Mouse (Mus musculus) thymus, adult 2 months (tissue): ENCODE results near the gene Emilin1. TPM values are rescaled to one million over a fixed set of nuclear protein-coding genes. Genes with fewer than 3 reads are reported as not detected.
A peak's percentile ranks its signal among the peaks of the same experiment; 100 is the strongest.

Experiments used
- DNase-seq: peaks from one replicate; pipeline ENCODE4 v3.0.0; 2021
- H3K27ac ChIP-seq: fragments of 200-500 bp; 2 replicates; pipeline ENCODE4 v1.5.1; 2012; ENCODE audit warnings: low read length, control low read depth; ENCODE audit not compliant: control insufficient read depth, insufficient read depth
- H3K27me3 ChIP-seq: fragments of 200-500 bp; 2 replicates; pipeline ENCODE4 v1.6.1; 2012; ENCODE audit warnings: mild to moderate bottlenecking, low read length, moderate library complexity, mixed read lengths; ENCODE audit not compliant: control insufficient read depth, insufficient read depth
- H3K36me3 ChIP-seq: fragments of 200-500 bp; 2 replicates; pipeline ENCODE4 v1.6.1; 2012; ENCODE audit warnings: mild to moderate bottlenecking, low read length, moderate library complexity; ENCODE audit not compliant: control insufficient read depth, insufficient read depth
- H3K4me1 ChIP-seq: fragments of 200-500 bp; replicated peaks from 2 replicates; pipeline ENCODE4 v1.6.1; 2012; ENCODE audit warnings: low read length; ENCODE audit not compliant: control insufficient read depth, insufficient read depth
- H3K4me3 ChIP-seq: fragments of 200-500 bp; 2 replicates; pipeline ENCODE4 v1.5.1; 2012; ENCODE audit warnings: mild to moderate bottlenecking, low read length, control low read depth, moderate library complexity; ENCODE audit not compliant: control insufficient read depth, insufficient read depth
- CTCF ChIP-seq: fragments of 200-500 bp; IDR thresholded peaks from 2 replicates; pipeline ENCODE4 v1.5.1; 2012; ENCODE audit warnings: mild to moderate bottlenecking, control low read depth, low read length, moderate library complexity, borderline replicate concordance; ENCODE audit not compliant: control insufficient read depth, poor library complexity, insufficient read depth; ENCODE audit errors: extremely low read depth
- POLR2A ChIP-seq: fragments of 200-500 bp; IDR thresholded peaks from 2 replicates; pipeline ENCODE4 v1.6.1; 2012; ENCODE audit warnings: mild to moderate bottlenecking, low read length, control low read depth, moderate library complexity; ENCODE audit not compliant: control insufficient read depth, poor library complexity, insufficient read depth; ENCODE audit errors: extremely low read depth
- WGBS: fragments of 180-500 bp; shearing (Covaris S2); methylation state at CpG from one replicate; pipeline ENCODE4 v1.1.7; 2018; 5-methylcytosine and 5-hydroxymethylcytosine counted together
- polyA plus RNA-seq: library from polyadenylated mRNA; depleted of rRNA; stranded (reverse); fragments of >200 nt; gene quantifications from 2 replicates; pipeline ENCODE4 v1.2.3, GENCODE M21; 2012

The Emilin1 gene
- polyA plus RNA-seq, 1 experiment = 44.6 TPM

DNA sequence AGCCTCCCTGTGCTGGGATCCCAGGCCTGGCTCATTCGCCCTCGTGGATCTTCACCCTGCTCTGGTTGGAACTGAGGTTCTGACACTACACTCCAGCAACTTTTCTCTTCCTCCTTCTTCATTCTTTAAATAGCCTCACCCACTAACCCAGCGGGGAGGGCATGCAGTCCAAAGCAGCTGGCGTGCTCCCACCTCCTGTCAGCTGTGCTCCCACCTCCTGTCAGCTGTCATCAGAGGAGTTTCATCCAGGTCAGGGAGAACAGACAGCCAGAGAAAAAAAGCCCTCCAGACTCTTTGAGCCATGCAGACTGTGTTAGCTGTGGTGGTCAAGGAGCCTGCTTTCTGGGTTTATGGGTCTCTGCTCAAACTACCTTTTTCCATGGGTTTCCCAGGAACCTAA is 18.2 kb downstream of the Emilin1 start:
- WGBS = 81% methylated on average over 4 of the region's 4 CpGs
- TF ChIP-seq CTCF = no peak
- TF ChIP-seq POLR2A = no peak
- no peak overlapping the region for H3K4me3 ChIP-seq
- DNase-seq = no peak
- no peak overlapping the region for H3K27ac ChIP-seq
- H3K36me3 ChIP-seq = no peaks in the 10 kb centered on the region
- no peaks in the 10 kb centered on the region for H3K27me3 ChIP-seq
- no peaks in the 10 kb centered on the region for H3K4me1 ChIP-seq

DNA sequence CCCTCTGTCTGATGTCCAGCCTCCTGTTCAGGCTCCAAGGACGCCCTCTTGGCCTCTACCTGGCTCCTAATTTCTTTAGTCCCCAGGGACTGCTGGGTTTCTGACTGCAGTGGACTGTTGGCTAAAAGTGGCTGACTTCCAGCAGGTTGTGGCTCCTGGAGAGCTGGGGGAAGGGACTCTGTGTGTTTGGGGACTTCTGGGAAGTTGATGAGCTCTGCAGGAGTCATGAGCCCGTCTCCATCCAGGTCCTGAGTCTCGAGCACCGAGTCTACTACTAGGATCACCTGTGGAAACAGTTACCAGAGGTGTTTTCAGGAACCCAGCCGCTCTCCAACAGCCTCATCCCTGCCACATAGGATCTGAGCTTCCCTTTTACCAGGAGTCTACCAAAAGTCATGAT is 20.5 kb downstream of the Emilin1 start:
- 86% methylated on average over 5 of the region's 5 CpGs for WGBS
- no peaks in the 10 kb centered on the region for H3K4me1 ChIP-seq
- no peaks in the 10 kb centered on the region for H3K36me3 ChIP-seq
- no peak for DNase-seq
- H3K27ac ChIP-seq = no peak overlapping the region
- TF ChIP-seq CTCF = no peak
- TF ChIP-seq POLR2A = no peak
- H3K27me3 ChIP-seq = no peaks in the 10 kb centered on the region
- no peak overlapping the region for H3K4me3 ChIP-seq

DNA sequence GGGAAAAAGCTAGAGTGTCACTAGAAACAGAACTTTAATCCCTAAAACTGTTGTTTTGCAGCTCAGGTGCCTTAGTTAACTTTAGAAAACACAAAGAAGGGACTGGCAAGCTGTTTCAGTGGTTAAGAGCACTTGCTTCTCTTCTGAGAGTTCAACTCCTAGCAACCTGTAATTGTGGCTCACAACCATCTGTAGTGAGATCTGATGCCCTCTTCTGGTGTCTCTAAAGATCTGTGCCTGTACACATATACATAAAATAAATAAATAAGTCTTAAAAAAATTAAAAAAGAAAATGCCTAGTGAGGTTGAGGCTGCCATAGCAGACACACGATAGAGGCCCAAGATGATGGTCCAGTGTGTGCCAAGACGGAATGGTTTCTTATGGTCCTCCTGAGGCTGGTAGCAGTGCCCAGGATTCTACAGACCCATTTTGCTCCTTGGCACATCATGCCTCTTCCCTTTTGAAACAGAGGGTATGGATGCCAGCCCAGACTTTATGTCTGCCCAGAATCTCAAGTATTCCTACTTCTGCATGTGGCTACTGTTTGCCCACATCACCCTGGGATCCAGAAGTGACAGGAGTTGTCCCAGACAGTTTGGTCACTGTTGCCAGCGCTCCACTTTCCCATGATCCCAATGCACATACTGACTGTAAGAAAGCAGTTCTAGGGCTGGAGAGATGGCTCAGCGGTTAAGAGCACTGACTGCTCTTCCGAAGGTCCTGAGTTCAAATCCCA is 21.7 kb downstream of the Emilin1 start:
- no peak for TF ChIP-seq CTCF
- no peak for TF ChIP-seq POLR2A
- 89% methylated on average over 5 of the region's 5 CpGs for whole genome bisulfite sequencing
- Histone ChIP-seq H3K36me3 (no peaks in the 10 kb centered on the region), H3K4me1 (no peaks in the 10 kb centered on the region), H3K27me3 (no peaks in the 10 kb centered on the region), H3K4me3 (no peak overlapping the region), H3K27ac (no peak overlapping the region)
- DNase-seq = no peak

DNA sequence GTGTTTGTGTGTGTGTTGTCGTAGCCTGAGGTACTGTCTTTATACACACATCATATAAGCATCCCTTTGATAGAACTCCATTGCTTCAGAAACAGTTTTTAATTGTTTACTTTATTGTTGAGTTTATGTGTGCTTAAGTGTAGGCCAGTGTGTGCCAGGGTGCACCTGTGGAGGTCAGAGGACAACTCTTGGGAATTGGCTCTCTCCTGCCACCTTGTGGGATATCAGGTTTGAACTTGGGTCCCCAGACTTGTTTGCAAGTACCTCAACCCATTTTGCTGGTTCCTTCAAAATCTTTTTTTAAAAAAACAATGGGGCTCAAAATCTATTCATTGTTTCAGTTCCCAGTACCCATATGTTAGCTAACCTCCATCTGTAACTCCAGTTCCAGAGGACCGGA is 29.8 kb downstream of the Emilin1 start:
- TF ChIP-seq POLR2A (no peak), CTCF (no peak)
- H3K27me3 ChIP-seq = peaks cover 5% of the 10 kb centered on the region; the same call in 1 of the 2 replicates
- H3K4me3 ChIP-seq = no peak overlapping the region
- peaks cover 3% of the 10 kb centered on the region; the same call in 1 of the 2 replicates for H3K4me1 ChIP-seq
- DNase-seq = peak; percentile 50
- no peak overlapping the region for H3K27ac ChIP-seq
- no peaks in the 10 kb centered on the region for H3K36me3 ChIP-seq
- 92% methylated on average over 2 of the region's 2 CpGs for WGBS

DNA sequence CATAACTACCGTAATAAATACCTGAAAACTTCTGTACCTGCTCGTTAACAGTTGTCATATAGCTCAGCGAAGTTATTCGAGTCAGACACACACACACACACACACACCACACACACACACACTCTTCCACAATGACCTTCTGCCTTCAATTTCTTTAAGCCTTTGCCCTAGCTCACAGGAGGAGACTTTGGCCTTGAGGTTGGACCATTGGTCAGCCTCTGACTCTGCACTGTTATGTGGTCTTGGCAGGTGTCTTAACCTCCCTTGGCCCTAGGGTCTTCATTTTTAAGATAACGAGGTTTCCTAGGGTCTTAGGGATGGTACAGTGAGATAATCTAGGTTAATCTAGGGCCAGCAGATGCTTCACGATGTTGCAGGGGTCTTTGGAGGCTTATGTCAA is 31.1 kb downstream of the Emilin1 start:
- peaks cover 5% of the 10 kb centered on the region for H3K4me1 ChIP-seq
- 93% methylated on average over 6 of the region's 6 CpGs for WGBS
- H3K27me3 ChIP-seq = peaks cover 5% of the 10 kb centered on the region; the same call in 1 of the 2 replicates
- no peak for DNase-seq
- H3K36me3 ChIP-seq = no peaks in the 10 kb centered on the region
- TF ChIP-seq CTCF (no peak), POLR2A (no peak)
- no peak overlapping the region for H3K4me3 ChIP-seq
- H3K27ac ChIP-seq = no peak overlapping the region

DNA sequence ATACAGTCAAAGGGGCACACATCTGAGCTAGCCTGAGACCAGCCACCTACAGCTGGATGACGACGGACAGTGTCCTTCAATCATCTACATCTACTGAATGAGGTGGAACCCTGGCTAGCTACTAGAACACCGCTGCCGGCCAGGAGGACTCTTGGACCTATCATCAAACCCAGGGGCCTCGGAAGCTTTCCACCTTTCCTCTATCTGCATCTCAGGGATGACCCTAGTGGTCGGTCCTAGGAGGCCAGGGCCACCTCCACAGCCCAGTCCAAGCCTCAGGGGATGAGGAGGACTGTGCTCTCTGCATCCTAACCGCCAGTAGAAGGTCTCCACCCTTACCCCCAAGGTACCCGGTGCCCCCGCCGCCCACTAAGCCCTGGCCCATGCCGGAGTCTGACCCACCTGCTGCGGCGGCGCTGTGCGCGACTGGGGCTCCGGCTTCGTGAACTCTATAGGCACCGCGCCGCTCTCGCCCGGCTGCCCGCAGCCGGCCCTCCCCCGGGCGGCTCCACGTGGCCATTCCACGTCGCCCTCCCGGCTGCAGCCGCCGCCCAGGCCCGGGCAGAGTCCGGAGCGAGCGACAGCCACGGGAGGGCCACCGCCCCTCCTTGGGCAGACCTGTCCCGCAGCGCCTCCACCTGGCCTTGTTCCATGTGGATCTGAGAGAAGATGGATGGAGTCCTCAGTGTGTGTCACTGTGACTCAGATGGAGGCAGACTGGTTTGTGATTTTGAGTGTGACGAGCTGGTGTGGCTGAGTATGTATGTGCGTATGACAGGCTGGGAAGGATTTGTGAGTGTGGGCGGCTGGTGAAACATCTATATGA is 32.0 kb downstream of the Emilin1 start, which contains the start of gene Cgref1:
Gene Cgref1, minus strand, starts transcription at position 636 of the 826 bp plus-strand sequence.
- Histone ChIP-seq H3K4me1 (peaks cover 10% of the 10 kb centered on the region), H3K4me3 (peak within 1 kb of the TSS; percentile 31; the same call in 1 of the 2 replicates), H3K36me3 (no peaks in the 10 kb centered on the region), H3K27ac (no peak within 1 kb of the TSS), H3K27me3 (peaks cover 5% of the 10 kb centered on the region; the same call in 1 of the 2 replicates)
- WGBS = 15% methylated on average over 44 of the region's 44 CpGs
- TF ChIP-seq CTCF (no peak), POLR2A (no peak)
- DNase-seq = peak; percentile 32
